In the genomic region with DNA sequence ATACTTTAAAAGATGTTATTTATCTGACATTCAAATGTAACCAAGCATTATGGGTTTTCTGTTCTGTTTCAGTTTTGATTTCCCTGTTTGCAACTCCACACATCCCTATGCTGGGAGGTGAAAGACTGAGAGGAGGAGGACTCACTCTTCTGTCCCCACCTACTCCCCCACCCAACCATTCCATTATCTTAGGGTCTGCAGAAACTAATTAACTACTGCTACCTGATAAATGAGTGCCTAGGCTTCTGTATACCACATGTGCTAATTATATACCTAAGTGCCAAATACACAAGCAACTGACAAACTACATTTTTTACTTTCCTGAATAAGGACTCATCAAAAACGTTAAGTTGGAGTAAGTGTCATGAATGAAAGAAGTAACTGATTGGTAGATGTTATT, we compare ENCODE assay signal across 14 mouse cellular contexts. TPM values are rescaled to one million over a fixed set of nuclear protein-coding genes. Genes with fewer than 3 reads are reported as not detected.
DNase-seq lines count a peak whose midpoint lies in the region; ATAC-seq and TF ChIP-seq lines count a peak whose summit lies in the region.
"Had no signal": no experiment of that assay in that cellular context is flagged by ENCODE, and none has a peak within 500 bp of the region (broad histone marks: within the 10 kb centered on the region; RNA-seq: fewer than 3 reads in every experiment).

No protein-coding gene starts in this region.

- H3K36me3 ChIP-seq in heart, adult 2 months (ENCODE audit: control insufficient read depth, insufficient read depth, low read length), result peaks cover 82% of the 10 kb centered on the region
- H3K36me3 ChIP-seq in heart, embryonic 12.5 days, result peaks cover 7% of the 10 kb centered on the region; the same call in 1 of the 2 replicates
- H3K36me3 ChIP-seq in heart, postnatal 0 days (replicated peaks; ENCODE audit: control insufficient read depth, insufficient read depth, low read length), result peaks cover 11% of the 10 kb centered on the region
- H3K36me3 ChIP-seq in heart, embryonic 11.5 days (ENCODE audit: control insufficient read depth, insufficient read depth, low read length), result 0 out of 2 replicates have a peak, but pooled peaks cover 3% of the 10 kb centered on the region
- H3K36me3 ChIP-seq in lung, embryonic 16.5 days (ENCODE audit: control insufficient read depth, insufficient read depth, low read length), result no peaks in the 10 kb centered on the region
- no peaks in the 10 kb centered on the region for H3K36me3 ChIP-seq in intestine, postnatal 0 days (ENCODE audit: control insufficient read depth, insufficient read depth)
- H3K36me3 ChIP-seq: limb, embryonic 12.5 days had no signal

- H3K27ac ChIP-seq in heart, adult 2 months, result peak overlapping the region; percentile 56
- no peak overlapping the region for H3K27ac ChIP-seq in heart, embryonic 12.5 days (ENCODE audit: poor library complexity, severe bottlenecking)
- H3K27ac ChIP-seq in heart, postnatal 0 days (ENCODE audit: low read depth), result peak overlapping the region; percentile 83
- H3K27ac ChIP-seq in heart, embryonic 11.5 days (ENCODE audit: low read depth, low read length), result no peak overlapping the region
- peak overlapping the region; percentile 71 for H3K27ac ChIP-seq in lung, embryonic 16.5 days (ENCODE audit: low read length)
- H3K27ac ChIP-seq in intestine, postnatal 0 days (ENCODE audit: low read depth, low read length), result no peak overlapping the region
- H3K27ac ChIP-seq: embryonic facial prominence, embryonic 13.5 days; left cerebral cortex, adult 2 months; limb, embryonic 12.5 days had no signal

- intact Hi-C loops in heart, adult 2 months (cut with DNase I), result no loop called here

- no peaks in the 10 kb centered on the region for H3K9me3 ChIP-seq in heart, embryonic 12.5 days (replicated peaks)
- H3K9me3 ChIP-seq in heart, postnatal 0 days (replicated peaks; ENCODE audit: control insufficient read depth, low read length), result no peaks in the 10 kb centered on the region
- H3K9me3 ChIP-seq in heart, embryonic 11.5 days (replicated peaks; ENCODE audit: control insufficient read depth, low read length), result no peaks in the 10 kb centered on the region
- H3K9me3 ChIP-seq in lung, embryonic 16.5 days (ENCODE audit: control insufficient read depth, low read length), result no peaks in the 10 kb centered on the region
- no peaks in the 10 kb centered on the region for H3K9me3 ChIP-seq in intestine, postnatal 0 days (ENCODE audit: control insufficient read depth)
- H3K9me3 ChIP-seq: embryonic facial prominence, embryonic 13.5 days; hindbrain, embryonic 13.5 days; limb, embryonic 12.5 days had no signal

- no peak for TF ChIP-seq EP300 in heart, adult 2 months (IDR thresholded peaks at IDR 0.05; ENCODE audit: insufficient read depth, low read depth, low read length)
- no peak for TF ChIP-seq EP300 in heart, postnatal 0 days (IDR thresholded peaks at IDR 0.05; ENCODE audit: low read depth)

- no peak overlapping the region for H3K9ac ChIP-seq in heart, adult 2 months (ENCODE audit: low read depth, low read length)
- H3K9ac ChIP-seq in heart, embryonic 12.5 days, result no peak overlapping the region
- no peak overlapping the region for H3K9ac ChIP-seq in heart, postnatal 0 days (replicated peaks; ENCODE audit: low read depth, low read length)
- H3K9ac ChIP-seq in heart, embryonic 11.5 days (ENCODE audit: low read depth, low read length), result no peak overlapping the region
- no peak overlapping the region for H3K9ac ChIP-seq in lung, embryonic 16.5 days (ENCODE audit: low read length)
- no peak overlapping the region for H3K9ac ChIP-seq in intestine, postnatal 0 days (ENCODE audit: low read depth, low read length)
- H3K9ac ChIP-seq: embryonic facial prominence, embryonic 13.5 days; hindbrain, embryonic 13.5 days; limb, embryonic 12.5 days had no signal

- ATAC-seq in heart, embryonic 12.5 days (ENCODE audit: insufficient number of reproducible peaks, low FRiP score), result no peak
- ATAC-seq in heart, postnatal 0 days (ENCODE audit: insufficient read depth, low read depth), result no peak
- no peak for ATAC-seq in heart, embryonic 11.5 days (replicated peaks; ENCODE audit: insufficient number of reproducible peaks, low FRiP score, low TSS enrichment)
- no peak for ATAC-seq in lung, embryonic 16.5 days (ENCODE audit: low read depth)
- ATAC-seq in intestine, postnatal 0 days, result no peak

- H3K4me3 ChIP-seq in heart, adult 2 months, result no peak overlapping the region; the same call in 1 of the 2 replicates
- H3K4me3 ChIP-seq in heart, embryonic 12.5 days, result no peak overlapping the region
- no peak overlapping the region for H3K4me3 ChIP-seq in heart, postnatal 0 days (ENCODE audit: low read depth, low read length)
- H3K4me3 ChIP-seq in heart, embryonic 11.5 days (ENCODE audit: low read depth, low read length), result no peak overlapping the region
- no peak overlapping the region for H3K4me3 ChIP-seq in lung, embryonic 16.5 days (ENCODE audit: low read length)
- no peak overlapping the region for H3K4me3 ChIP-seq in lung, adult 2 months (replicated peaks; ENCODE audit: extremely low read depth, low read depth, low read length)
- no peak overlapping the region for H3K4me3 ChIP-seq in intestine, postnatal 0 days (ENCODE audit: low read depth, low read length)
- H3K4me3 ChIP-seq: embryonic facial prominence, embryonic 13.5 days; erythroblast, embryonic 14.5 days; hindbrain, embryonic 13.5 days; left cerebral cortex, adult 2 months; limb, embryonic 12.5 days had no signal

- H3K27me3 ChIP-seq in heart, adult 2 months (ENCODE audit: control insufficient read depth, insufficient read depth, low read length), result no peaks in the 10 kb centered on the region
- no peaks in the 10 kb centered on the region for H3K27me3 ChIP-seq in heart, embryonic 12.5 days (replicated peaks)
- H3K27me3 ChIP-seq in heart, postnatal 0 days (ENCODE audit: control insufficient read depth, insufficient read depth, low read length), result no peaks in the 10 kb centered on the region
- no peaks in the 10 kb centered on the region for H3K27me3 ChIP-seq in heart, embryonic 11.5 days (ENCODE audit: control insufficient read depth, insufficient read depth, low read length)
- no peaks in the 10 kb centered on the region for H3K27me3 ChIP-seq in lung, embryonic 16.5 days (ENCODE audit: control insufficient read depth, insufficient read depth, low read depth, low read length)
- no peaks in the 10 kb centered on the region for H3K27me3 ChIP-seq in intestine, postnatal 0 days (replicated peaks; ENCODE audit: control insufficient read depth, insufficient read depth, low read length)
- H3K27me3 ChIP-seq: embryonic facial prominence, embryonic 13.5 days; hindbrain, embryonic 13.5 days; limb, embryonic 12.5 days had no signal

- no peak for DNase-seq in heart, adult 2 months
- no peak for DNase-seq in heart, postnatal 0 days (ENCODE audit: low spot score)
- no peak for DNase-seq in lung, adult 2 months
- DNase-seq: thymus, adult 2 months; thymus, postnatal 36 days had no signal

- H3K79me2 ChIP-seq in heart, adult 2 months (replicated peaks; ENCODE audit: control insufficient read depth, insufficient read depth, low read length), result peaks cover 20% of the 10 kb centered on the region

- H3K4me2 ChIP-seq in heart, embryonic 12.5 days, result no peak overlapping the region
- no peak overlapping the region; the same call in 1 of the 2 replicates for H3K4me2 ChIP-seq in heart, postnatal 0 days (ENCODE audit: low read depth, low read length)
- no peak overlapping the region for H3K4me2 ChIP-seq in heart, embryonic 11.5 days
- H3K4me2 ChIP-seq in lung, embryonic 16.5 days (ENCODE audit: low read depth, low read length), result no peak overlapping the region
- no peak overlapping the region for H3K4me2 ChIP-seq in intestine, postnatal 0 days (replicated peaks; ENCODE audit: low read depth)
- H3K4me2 ChIP-seq: embryonic facial prominence, embryonic 13.5 days; hindbrain, embryonic 13.5 days; limb, embryonic 12.5 days had no signal

- whole genome bisulfite sequencing in heart, adult 2 months, result 4% methylated on average over 1 of the region's 1 CpGs
- WGBS in heart, embryonic 12.5 days, result 48% methylated on average over 1 of the region's 1 CpGs
- 18% methylated on average over 1 of the region's 1 CpGs for WGBS in heart, postnatal 0 days
- WGBS in heart, embryonic 11.5 days (ENCODE audit: insufficient replicate concordance), result 56% methylated on average over 1 of the region's 1 CpGs
- WGBS in lung, embryonic 16.5 days, result 26% methylated on average over 1 of the region's 1 CpGs
- WGBS in lung, adult 2 months, result 10% methylated on average over 1 of the region's 1 CpGs
- WGBS in intestine, postnatal 0 days, result 56% methylated on average over 1 of the region's 1 CpGs

- no peak for TF ChIP-seq CTCF in heart, adult 2 months (IDR thresholded peaks at IDR 0.05)
- no peak for TF ChIP-seq CTCF in heart, postnatal 0 days (IDR thresholded peaks at IDR 0.05; ENCODE audit: low read depth)
- TF ChIP-seq CTCF in lung, adult 2 months (IDR thresholded peaks at IDR 0.05; ENCODE audit: insufficient read depth, low read length), result no peak
- TF ChIP-seq CTCF in intestine, postnatal 0 days (IDR thresholded peaks at IDR 0.05; ENCODE audit: low read depth), result no peak

- peaks cover 59% of the 10 kb centered on the region for H3K4me1 ChIP-seq in heart, adult 2 months (ENCODE audit: control insufficient read depth, insufficient read depth, low read length)
- peaks cover 75% of the 10 kb centered on the region for H3K4me1 ChIP-seq in heart, embryonic 12.5 days (replicated peaks)
- H3K4me1 ChIP-seq in heart, postnatal 0 days (ENCODE audit: control insufficient read depth, insufficient read depth), result peaks cover 79% of the 10 kb centered on the region
- peaks cover 67% of the 10 kb centered on the region for H3K4me1 ChIP-seq in heart, embryonic 11.5 days (ENCODE audit: control insufficient read depth, insufficient read depth, low read length)
- H3K4me1 ChIP-seq in lung, embryonic 16.5 days (replicated peaks; ENCODE audit: control insufficient read depth, insufficient read depth, low read length), result peaks cover 69% of the 10 kb centered on the region
- H3K4me1 ChIP-seq in lung, adult 2 months (ENCODE audit: control insufficient read depth, insufficient read depth, low read length), result peaks cover 59% of the 10 kb centered on the region
- no peaks in the 10 kb centered on the region for H3K4me1 ChIP-seq in intestine, postnatal 0 days (replicated peaks; ENCODE audit: control insufficient read depth, insufficient read depth, low read length)

- no peak for TF ChIP-seq POLR2A in heart, adult 2 months (IDR thresholded peaks at IDR 0.05; ENCODE audit: insufficient read depth, low read depth, low read length)
- no peak for TF ChIP-seq POLR2A in lung, adult 2 months (IDR thresholded peaks at IDR 0.05; ENCODE audit: borderline replicate concordance, extremely low read depth, low read depth, low read length)

RNA-seq across cellular contexts. Expression of a gene that starts 23.8 kb away (rescaled TPM):
- total RNA-seq in heart, adult 2 months (2021), result 100 to 1,000 TPM; 509 to 570 TPM
- 169 and 246 TPM in 2 replicates for polyA plus RNA-seq in heart, adult 2 months (2012; rRNA removed)
- polyA plus RNA-seq in heart, embryonic 12.5 days (2016; fragmentation: Nextera tagmentation; extraction: Ambion mirVana), result 188 and 194 TPM in 2 replicates
- 262 and 271 TPM in 2 replicates for total RNA-seq in heart, postnatal 0 days (2014; rRNA removed; ENCODE audit: low replicate concordance)
- 118 and 121 TPM in 2 replicates for polyA plus RNA-seq in heart, postnatal 0 days (2015; fragmentation: Nextera tagmentation; extraction: Ambion mirVana)
- polyA plus RNA-seq in heart, embryonic 11.5 days (2014; fragmentation: Nextera tagmentation; extraction: Ambion mirVana), result 156 and 175 TPM in 2 replicates
- 169 and 187 TPM in 2 replicates for polyA plus RNA-seq in lung, embryonic 16.5 days (2015; fragmentation: Nextera tagmentation; extraction: Ambion mirVana)
- 222 and 294 TPM in 2 replicates for polyA plus RNA-seq in lung, adult 2 months (2012; rRNA removed)
- polyA plus RNA-seq in intestine, postnatal 0 days (2015; fragmentation: Nextera tagmentation; extraction: Ambion mirVana), result 73.5 and 84.7 TPM in 2 replicates

Comparison
In these comparisons a context has a peak if more than half of its experiments do, and no peak if none do; other contexts are left out.
1. H3K27ac ChIP-seq: peak in heart, adult 2 months (single experiment), heart, postnatal 0 days (single experiment) and lung, embryonic 16.5 days (single experiment); none in heart, embryonic 12.5 days (single experiment), heart, embryonic 11.5 days (single experiment) and intestine, postnatal 0 days (single experiment).